Mouse (Mus musculus): ENCODE data around the gene Sh2d3c. TPM values are rescaled to one million over a fixed set of nuclear protein-coding genes. Genes with fewer than 3 reads are reported as not detected.
A peak's percentile ranks its signal among the peaks of the same experiment; 100 is the strongest.

Sh2d3c gene
- total RNA-seq, 4 experiments from 2014 or later: 3.3 to 6.6 (median 6.1) TPM

- DNase-seq (ENCODE audit: low spot score in 2 of 2): no peak
These were observed 31.3 kb downstream of the Sh2d3c start for GRCm38 (mm10) chr2:32752181-32752580.

GRCm38 (mm10) chr2:32756674-32757055 is 35.8 kb downstream of the Sh2d3c start:
- DNase-seq (ENCODE audit: low spot score in 2 of 2): no peak

- DNase-seq (ENCODE audit: low spot score in 2 of 2): peak; percentile 94 to 96
These were observed 36.4 kb downstream of the Sh2d3c start, which contains the start of gene Tor2a for GRCm38 (mm10) chr2:32757056-32757845. Gene Tor2a, plus strand, starts transcription at chr2:32757234.

DNA sequence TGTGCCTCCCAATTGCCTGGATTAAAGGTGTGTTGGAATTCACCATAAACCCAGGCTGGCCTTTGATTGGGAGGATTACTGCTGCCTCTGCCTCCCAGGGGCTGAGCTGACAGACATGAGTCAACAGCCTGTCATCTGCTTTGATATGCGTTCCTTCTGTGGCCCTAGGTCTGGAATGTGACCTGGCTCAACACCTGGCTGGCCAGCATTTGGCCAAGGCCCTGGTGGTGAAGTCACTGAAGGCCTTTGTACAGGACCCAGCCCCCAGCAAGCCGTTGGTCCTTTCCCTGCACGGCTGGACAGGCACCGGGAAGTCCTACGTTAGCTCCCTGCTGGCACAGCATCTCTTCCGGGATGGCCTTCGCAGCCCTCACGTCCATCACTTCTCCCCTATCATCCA is 37.6 kb downstream of the Sh2d3c start:
- no peak for DNase-seq (ENCODE audit: low spot score in 2 of 2)

DNA sequence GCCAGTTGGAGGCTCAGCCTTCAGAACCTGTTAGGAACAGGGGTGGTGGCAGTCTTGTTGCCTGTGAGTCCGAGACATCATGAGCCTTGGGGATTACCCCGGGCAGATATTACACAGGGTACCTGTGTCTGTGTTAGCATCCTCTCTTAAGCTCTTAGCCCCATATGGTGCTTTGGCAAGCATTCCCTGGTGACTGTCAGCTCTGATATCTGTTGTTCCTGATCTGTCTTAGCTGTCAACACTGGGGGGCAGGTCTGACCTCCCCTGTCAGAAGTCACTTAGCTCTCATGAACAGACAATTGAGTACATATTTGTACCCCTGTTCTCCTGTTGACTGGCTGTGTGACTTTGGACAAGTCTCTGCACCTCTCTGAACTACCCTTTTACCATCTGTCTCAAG is 38.1 kb downstream of the Sh2d3c start:
- DNase-seq (ENCODE audit: low spot score in 2 of 2): no peak

DNA sequence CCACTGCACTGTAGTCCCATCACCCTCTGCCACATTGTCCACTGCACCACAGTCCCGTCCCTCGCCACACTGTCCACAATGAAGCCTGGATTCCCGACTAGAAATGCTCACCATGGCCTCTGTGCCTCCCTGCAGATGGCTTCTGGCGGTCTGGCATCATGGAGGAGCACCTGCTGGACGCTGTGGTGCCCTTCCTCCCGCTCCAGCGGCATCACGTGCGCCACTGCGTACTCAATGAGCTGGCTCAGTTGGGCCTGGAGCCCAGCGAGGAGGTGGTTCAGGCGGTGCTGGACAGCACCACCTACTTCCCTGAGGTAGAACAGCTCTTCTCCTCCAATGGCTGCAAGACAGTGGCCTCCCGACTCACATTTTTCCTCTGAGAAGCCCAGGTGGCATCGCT is 40.5 kb downstream of the Sh2d3c start:
- DNase-seq (ENCODE audit: low spot score in 2 of 2): no peak

GRCm38 (mm10) chr2:32761859-32762258 is 41.0 kb downstream of the Sh2d3c start:
- no peak for DNase-seq (ENCODE audit: low spot score in 2 of 2)

DNA sequence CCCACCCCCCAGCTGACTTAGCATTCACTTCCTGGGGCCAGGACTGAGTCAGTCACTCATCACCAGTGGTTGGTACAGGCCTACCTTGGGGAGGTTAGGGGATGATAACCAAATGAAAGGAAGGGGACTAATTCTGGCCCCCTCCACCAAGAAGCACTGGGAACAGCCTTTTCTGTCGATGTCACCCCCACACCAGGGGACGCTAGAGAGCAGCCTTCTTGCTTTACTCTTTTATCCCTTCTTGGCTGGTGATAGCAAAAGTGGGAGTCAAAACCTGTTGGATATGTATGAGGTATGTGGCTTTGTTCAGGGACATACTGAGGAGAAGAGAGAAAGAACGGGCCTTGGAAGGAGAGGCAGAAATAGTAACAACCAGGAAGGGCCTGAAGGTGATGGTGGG is 42.5 kb downstream of the Sh2d3c start:
- no peak for DNase-seq (ENCODE audit: low spot score in 2 of 2)

DNA sequence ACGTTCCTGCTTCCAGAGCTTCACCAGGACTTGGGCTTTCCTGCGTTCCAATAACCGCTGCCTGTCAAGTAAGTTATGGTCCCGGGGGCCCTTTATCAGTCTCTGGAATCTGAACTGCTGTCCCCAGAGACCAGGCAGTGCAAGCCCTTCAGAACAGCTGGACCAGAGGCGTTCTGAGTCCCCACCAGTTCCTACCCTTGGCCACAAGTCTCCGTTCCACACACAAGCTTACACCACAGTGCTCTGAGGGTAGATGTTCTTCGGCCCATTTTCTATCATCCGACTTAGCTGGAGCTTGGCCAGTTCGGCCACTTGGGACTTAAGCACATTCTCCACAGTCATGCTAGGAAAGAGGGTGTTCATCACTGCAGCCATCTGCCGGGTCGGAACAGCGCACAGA is 46.4 kb downstream of the Sh2d3c start:
- no peak for DNase-seq (ENCODE audit: low spot score in 2 of 2)

GRCm38 (mm10) chr2:32768661-32769285 is 47.9 kb downstream of the Sh2d3c start:
- DNase-seq (ENCODE audit: low spot score in 2 of 2): no peak

DNA sequence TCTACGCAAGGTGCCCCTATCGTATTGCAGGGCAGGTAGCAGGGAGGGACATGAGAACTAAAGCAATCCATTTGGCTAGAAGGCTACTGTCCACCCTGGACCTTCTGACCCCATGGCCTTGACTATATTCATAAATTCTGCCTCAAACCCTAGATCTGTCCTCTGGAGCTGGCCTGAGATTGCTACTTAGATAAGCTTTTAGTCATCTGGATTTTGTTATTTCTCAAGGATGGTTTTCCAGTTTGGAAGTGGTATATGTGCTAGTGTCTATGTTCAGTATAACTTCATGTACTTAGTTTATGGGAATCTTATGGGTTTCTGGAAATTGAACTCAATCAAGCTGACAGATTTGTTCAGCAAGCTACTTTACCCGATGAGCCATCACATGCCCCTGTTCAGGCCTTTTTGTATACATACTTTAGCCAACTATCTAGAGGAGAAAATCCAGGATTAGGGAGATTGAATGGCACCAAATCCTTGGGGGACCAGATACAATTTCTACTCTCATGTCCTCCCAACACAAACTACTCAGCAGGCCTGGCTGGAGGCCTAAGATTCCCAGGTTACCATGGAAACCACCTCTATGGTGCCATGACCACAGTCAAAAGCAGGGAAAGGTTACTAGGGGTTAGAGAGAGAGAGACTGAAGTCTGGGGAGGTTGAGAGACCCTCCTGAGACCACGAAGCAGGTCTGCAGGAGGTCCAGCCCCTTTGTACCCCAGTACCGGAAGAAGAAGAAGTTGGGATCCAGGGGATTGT is 48.7 kb downstream of the Sh2d3c start:
- no peak for DNase-seq (ENCODE audit: low spot score in 2 of 2)

DNA sequence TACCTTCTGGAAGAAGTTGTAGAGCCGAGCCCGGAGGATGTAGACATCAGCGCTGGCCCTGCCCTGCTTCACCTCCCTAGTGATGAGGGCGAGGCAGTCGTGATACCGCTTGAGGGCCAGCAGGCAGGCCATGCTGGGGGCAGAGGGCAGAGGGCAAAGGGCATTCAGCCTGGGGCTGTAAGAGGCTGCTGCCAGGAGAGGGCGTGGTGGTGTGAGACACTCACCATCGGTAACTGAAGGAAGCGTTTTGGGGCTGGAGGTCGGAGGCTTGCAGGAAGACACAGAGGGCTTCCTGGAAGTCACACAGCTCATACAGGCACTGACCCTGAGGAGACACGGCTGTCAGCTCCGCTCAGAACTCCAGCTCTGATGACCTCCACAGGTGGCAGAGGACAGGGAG is 51.0 kb downstream of the Sh2d3c start:
- DNase-seq (ENCODE audit: low spot score in 2 of 2): no peak

DNA sequence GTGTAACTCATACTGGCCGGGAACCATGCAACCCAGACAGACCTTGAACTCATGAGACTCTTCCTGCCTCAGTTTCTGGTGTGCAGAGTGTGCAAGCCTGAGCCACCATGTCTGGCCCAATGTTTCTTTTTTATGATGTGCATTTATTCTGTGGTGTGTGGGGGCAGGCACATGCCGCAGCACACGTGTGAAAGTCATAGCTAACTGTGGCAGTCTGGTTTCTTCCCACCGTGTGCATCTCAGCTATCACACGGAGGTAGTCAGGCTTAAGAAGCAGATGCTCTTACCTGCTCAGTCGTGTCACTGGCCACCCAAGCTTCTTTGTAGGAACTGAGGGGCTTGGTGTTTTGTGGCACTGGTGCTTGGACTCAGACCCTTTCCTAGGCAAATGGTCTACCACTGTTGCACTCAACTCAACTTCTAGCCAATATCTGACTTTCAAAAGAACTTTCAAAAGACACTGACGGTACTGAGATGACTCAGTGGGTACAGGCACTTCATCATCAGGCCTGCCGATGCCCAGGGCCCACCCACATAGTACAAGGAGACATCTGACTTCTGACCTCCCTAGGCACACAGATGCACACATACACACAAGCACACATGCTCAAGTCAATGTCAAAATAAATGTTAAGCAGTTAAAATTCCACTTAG is 51.9 kb downstream of the Sh2d3c start:
- no peak for DNase-seq (ENCODE audit: low spot score in 2 of 2)

GRCm38 (mm10) chr2:32775359-32776074 is 54.7 kb downstream of the Sh2d3c start, which contains the start of the genes Ttc16 and Ptrh1:
Gene Ttc16, minus strand, starts transcription at chr2:32775633.
Gene Ptrh1, plus strand, starts transcription at chr2:32775786.
- peak; percentile 97 for DNase-seq (ENCODE audit: low spot score in 2 of 2)

DNA sequence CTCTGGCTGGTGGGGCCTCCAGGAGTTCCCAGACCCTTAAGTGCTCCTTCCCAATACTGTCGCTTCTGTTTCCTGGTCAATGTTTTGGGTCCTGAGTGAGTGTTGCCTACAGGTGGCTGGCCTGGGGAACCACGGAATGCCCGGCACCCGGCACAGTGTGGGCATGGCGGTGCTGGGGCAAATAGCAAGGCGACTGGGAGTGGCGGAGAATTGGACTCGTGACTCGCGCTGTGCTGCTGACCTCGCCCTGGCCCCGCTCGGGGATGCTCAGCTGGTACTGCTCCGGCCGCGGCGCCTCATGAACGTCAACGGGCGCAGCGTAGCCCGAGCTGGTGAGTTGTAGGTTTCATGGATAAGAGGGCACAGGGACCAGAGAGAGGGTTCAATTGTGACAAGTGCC is 55.3 kb downstream of the Sh2d3c start:
- no peak for DNase-seq (ENCODE audit: low spot score in 2 of 2)

DNA sequence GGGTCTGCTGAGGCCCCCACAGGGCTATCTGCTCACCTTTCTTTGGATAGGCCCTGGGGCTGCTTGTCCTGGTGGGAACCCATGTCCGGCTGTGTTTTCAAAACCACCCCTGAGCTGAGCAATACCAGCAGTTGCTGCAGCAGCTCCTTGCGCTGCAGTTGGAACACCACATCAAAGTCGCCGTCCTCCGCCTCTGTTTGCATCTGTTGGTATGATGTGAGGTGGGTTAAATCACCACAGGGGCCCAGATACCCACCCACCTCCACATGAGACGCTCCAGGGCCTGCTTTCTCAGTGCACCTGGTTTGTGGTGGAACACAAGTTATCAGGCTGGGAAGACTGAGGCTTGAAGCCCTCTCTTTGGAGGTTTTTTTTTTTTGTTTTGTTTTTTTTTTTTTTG is 57.2 kb downstream of the Sh2d3c start:
- no peak for DNase-seq (ENCODE audit: low spot score in 2 of 2)

DNA sequence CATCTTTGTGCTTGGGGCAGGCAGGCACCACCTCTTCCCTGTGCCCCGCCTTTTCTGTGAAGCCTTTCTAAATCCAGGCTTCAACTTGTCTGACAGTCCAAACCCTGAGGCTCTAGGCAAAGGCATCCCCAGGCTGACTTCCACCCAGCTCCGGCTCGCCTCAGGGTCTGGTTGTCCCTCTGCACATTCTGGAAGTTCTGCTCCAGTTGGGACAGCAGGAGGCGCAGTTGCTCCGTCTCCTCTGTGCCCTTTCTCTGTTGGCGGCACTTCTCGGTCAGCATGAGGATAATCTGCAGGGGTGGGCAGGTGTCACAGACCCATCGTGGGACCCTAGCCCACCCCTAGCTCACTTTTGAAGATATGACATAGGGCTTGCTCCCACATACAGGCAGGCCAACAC is 58.3 kb downstream of the Sh2d3c start:
- peak; percentile 44 to 48 for DNase-seq (ENCODE audit: low spot score in 2 of 2)

DNA sequence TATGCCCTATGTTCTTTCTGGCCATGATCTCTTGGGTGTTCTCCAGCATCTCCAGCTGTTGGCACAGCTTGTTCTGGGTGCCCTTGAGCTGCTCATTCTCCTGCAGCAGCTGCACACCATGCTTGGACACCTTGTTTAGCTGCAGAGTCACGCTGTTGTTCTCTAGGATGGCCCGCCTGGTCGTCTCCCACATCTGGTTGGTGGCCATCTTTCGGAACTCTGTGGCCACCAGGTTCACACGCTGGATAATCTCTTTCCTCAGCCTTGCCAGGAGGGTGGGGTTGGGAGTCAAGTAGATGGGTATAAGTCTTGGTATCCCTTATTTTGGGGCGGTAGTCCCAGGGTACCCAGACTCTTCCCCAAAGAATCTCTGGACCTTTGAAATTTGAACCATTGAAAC is 58.9 kb downstream of the Sh2d3c start:
- no peak for DNase-seq (ENCODE audit: low spot score in 2 of 2)

DNA sequence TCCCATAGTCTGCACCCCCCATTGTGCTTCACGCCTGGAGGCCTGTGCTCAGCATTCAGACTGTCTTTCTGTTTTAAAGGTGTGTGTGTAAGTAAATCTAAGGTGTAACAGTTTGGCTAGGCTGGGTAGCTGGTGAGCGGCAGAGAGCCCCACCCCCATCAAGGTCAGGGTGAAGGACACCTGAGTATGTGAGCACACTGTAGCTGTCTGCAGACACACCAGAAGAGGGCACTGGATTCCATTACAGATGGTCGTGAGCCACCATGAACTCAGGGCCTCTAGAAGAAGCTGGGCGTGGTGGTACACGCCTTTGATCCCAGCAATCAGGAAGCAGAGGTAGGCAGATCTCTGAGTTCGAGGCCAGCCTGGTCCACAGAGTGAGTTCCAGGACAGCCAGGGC is 60.9 kb downstream of the Sh2d3c start:
- DNase-seq (ENCODE audit: low spot score in 2 of 2): no peak

DNA sequence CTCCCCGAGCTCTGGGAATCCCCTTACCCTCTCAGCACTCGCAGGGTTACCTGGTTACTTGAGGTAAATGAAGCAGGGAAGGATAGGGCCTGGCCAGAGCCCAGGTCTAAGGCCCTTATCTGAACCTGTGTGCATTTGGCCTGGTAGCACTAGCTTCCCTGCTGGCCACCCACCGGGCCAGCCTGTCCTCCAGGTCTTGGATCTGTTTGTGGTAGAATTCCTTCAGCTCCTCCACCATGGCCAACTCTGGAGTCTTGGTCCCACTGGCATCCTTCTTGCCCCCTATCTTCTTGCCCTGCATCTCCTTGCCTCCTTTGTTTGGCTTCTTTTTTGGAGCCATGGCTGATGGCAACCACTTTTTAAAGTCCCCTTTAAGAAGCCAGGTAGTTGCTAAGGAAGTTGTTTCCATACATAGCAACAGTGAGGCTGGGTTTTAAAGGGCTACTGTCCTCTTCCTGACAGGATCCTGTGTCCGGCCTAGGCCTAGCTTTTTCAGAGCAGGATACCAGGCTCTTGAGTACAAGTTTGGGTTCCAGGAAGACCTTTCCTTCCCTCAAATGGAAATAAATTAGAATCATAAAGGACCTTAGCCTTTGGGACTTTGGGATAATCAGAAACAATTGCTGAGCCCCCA is 63.3 kb downstream of the Sh2d3c start, which contains the start of gene Cfap157:
Cfap157 (minus strand) TSS at position 381 of the 634 bp plus-strand sequence.
- no peak for DNase-seq (ENCODE audit: low spot score in 2 of 2)

Data from gastrocnemius, adult 8-10 months (tissue).